Mouse (Mus musculus): Measurements from ENCODE around the gene Mfap2. TPM values are rescaled to one million over a fixed set of nuclear protein-coding genes. Genes with fewer than 3 reads are reported as not detected.

Gene Mfap2
- total RNA-seq, 4 experiments from 2014 or later, result 1.7 to 2.8 (median 2.2) TPM

Other genes with a start within 250 kb of the Mfap2 start
- gene Padi4, start 236.2 kb upstream of the Mfap2 start, total RNA-seq (2022), result 1 to 10 TPM in 1 of 4 experiments, under 1 TPM in 3; 0.24 to 5.3 (median 0.27) TPM
- under 1 TPM; 0.09 to 0.34 (median 0.13) TPM for gene Padi3, start 199.8 kb upstream of the Mfap2 start, total RNA-seq (2022)
- not detected for gene Padi1, start 164.6 kb upstream of the Mfap2 start, total RNA-seq (2022)
- 1 to 10 TPM in 3 of 4 experiments, under 1 TPM in 1; 0.72 to 1.3 (median 1.2) TPM for gene Padi2, start 104.1 kb upstream of the Mfap2 start, total RNA-seq (2022)
- gene Sdhb, start 49.2 kb upstream of the Mfap2 start, total RNA-seq (2022), result 1,000 to 10,000 TPM; 1,293 to 1,379 (median 1,312) TPM
- 10 to 100 TPM; 12.3 to 17.2 (median 15.6) TPM for gene Atp13a2, start 23.5 kb upstream of the Mfap2 start, total RNA-seq (2022)
- gene Crocc, start 50.1 kb downstream of the Mfap2 start, total RNA-seq (2022), result 1 to 10 TPM; 3.5 to 6.8 (median 5.3) TPM
- gene Necap2, start 67.9 kb downstream of the Mfap2 start, total RNA-seq (2022), result 10 to 100 TPM; 14.7 to 18.2 (median 15.9) TPM
- not detected for gene Spata21, start 77.9 kb downstream of the Mfap2 start, total RNA-seq (2022)
- 100 to 1,000 TPM in 2 of 4 experiments, 10 to 100 TPM in 2; 87.5 to 111 (median 98.0) TPM for gene Szrd1, start 129.4 kb downstream of the Mfap2 start, total RNA-seq (2022)
- gene Fbxo42, start 137.5 kb downstream of the Mfap2 start, total RNA-seq (2022), result 10 to 100 TPM in 2 of 4 experiments, 1 to 10 TPM in 2; 8.4 to 11.5 (median 10.0) TPM
- gene Rsg1, start 203.5 kb downstream of the Mfap2 start, total RNA-seq (2022), result 1 to 10 TPM in 1 of 4 experiments, under 1 TPM in 3; 0.44 to 1.2 (median 0.66) TPM
- gene Arhgef19, start 229.1 kb downstream of the Mfap2 start, total RNA-seq (2022), result 10 to 100 TPM; 26.2 to 32.2 (median 30.3) TPM